8 mouse cellular contexts compared by ENCODE assay signal in the genomic region with DNA sequence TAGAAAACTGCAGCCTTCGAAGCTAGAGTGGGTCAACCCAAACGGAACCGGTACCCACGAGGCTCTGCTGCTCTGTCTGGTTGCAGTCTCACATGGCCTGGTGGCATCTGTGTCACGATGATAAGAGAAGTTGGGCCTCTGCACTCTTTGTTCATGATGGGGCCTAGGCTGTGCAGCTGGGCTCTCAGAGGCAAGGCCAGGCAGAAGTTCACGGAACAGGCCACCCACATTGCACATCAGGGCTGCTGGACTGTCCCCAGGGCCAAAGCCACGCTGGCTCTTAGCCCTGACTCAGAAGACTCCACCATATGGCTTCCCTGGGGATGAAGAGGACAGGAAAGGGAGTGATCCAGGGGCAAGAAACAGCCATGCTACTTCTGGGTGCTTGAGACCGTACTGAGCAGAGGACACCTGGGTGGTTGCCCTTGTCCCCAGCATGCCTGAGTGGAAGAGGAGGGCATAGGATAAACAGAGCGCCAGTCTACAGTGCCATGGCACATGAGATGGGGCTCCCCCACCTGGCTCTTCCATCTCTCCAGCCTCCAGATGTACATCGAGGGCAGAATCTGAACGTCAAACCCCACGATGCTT.
DNase-seq lines count a peak whose midpoint lies in the region; ATAC-seq lines count a peak whose summit lies in the region.

No protein-coding gene starts in this region.

- WGBS in kidney, embryonic 15.5 days: 62% methylated on average over 12 of the region's 12 CpGs
- 62% methylated on average over 12 of the region's 12 CpGs for WGBS in forebrain, embryonic 13.5 days
- 76% methylated on average over 12 of the region's 12 CpGs for WGBS in hindbrain, embryonic 10.5 days
- WGBS in midbrain, embryonic 14.5 days: 71% methylated on average over 12 of the region's 12 CpGs

- H3K4me3 ChIP-seq in kidney, embryonic 15.5 days (replicated peaks): no peak overlapping the region
- no peak overlapping the region for H3K4me3 ChIP-seq in forebrain, embryonic 13.5 days
- H3K4me3 ChIP-seq in hindbrain, embryonic 10.5 days: no peak overlapping the region
- no peak overlapping the region for H3K4me3 ChIP-seq in midbrain, embryonic 14.5 days (replicated peaks; ENCODE audit: low read depth, low read length)

- H3K9ac ChIP-seq in kidney, embryonic 15.5 days: no peak overlapping the region
- no peak overlapping the region for H3K9ac ChIP-seq in forebrain, embryonic 13.5 days
- H3K9ac ChIP-seq in midbrain, embryonic 14.5 days (replicated peaks; ENCODE audit: low read length): no peak overlapping the region

- no peak overlapping the region for H3K27ac ChIP-seq in kidney, embryonic 15.5 days
- peak overlapping the region; percentile 78 for H3K27ac ChIP-seq in forebrain, embryonic 13.5 days
- H3K27ac ChIP-seq in hindbrain, embryonic 10.5 days: peak overlapping the region; percentile 79
- H3K27ac ChIP-seq in midbrain, embryonic 14.5 days (replicated peaks; ENCODE audit: low read depth, low read length): peak overlapping the region; percentile 66

- no peak for ATAC-seq in kidney, embryonic 15.5 days (replicated peaks; ENCODE audit: low FRiP score)
- peak; percentile 31; the same call in 1 of the 2 replicates for ATAC-seq in forebrain, embryonic 13.5 days
- ATAC-seq in midbrain, embryonic 14.5 days (ENCODE audit: low FRiP score, low TSS enrichment): no peak

- H3K27me3 ChIP-seq in kidney, embryonic 15.5 days: no peaks in the 10 kb centered on the region
- H3K27me3 ChIP-seq in forebrain, embryonic 13.5 days: no peaks in the 10 kb centered on the region
- no peaks in the 10 kb centered on the region for H3K27me3 ChIP-seq in hindbrain, embryonic 10.5 days (ENCODE audit: insufficient read depth, poor library complexity, severe bottlenecking)
- H3K27me3 ChIP-seq in midbrain, embryonic 14.5 days (ENCODE audit: control insufficient read depth, insufficient read depth, low read length): no peaks in the 10 kb centered on the region

- peaks cover 44% of the 10 kb centered on the region for H3K4me1 ChIP-seq in kidney, embryonic 15.5 days
- H3K4me1 ChIP-seq in forebrain, embryonic 13.5 days: peaks cover 24% of the 10 kb centered on the region
- H3K4me1 ChIP-seq in hindbrain, embryonic 10.5 days (replicated peaks): peaks cover 30% of the 10 kb centered on the region
- H3K4me1 ChIP-seq in midbrain, embryonic 14.5 days (ENCODE audit: control insufficient read depth, insufficient read depth, low read length): peaks cover 21% of the 10 kb centered on the region

- DNase-seq in kidney, postnatal 14 days: peak; percentile 25
- DNase-seq in hindbrain, embryonic 10.5 days (ENCODE audit: low spot score): no peak
- no peak for DNase-seq in midbrain, embryonic 14.5 days
- no peak for DNase-seq in embryo, embryonic 10 days (ENCODE audit: low spot score)
- DNase-seq in layer of hippocampus, postnatal 25 days (ENCODE audit: extremely low spot score in 1 of 2, low spot score in 1 of 2): no peak
- no peak for DNase-seq in adrenal gland, postnatal 4 days (ENCODE audit: low spot score in 2 of 2)

- H3K9me3 ChIP-seq in kidney, embryonic 15.5 days (replicated peaks): no peaks in the 10 kb centered on the region
- no peaks in the 10 kb centered on the region for H3K9me3 ChIP-seq in forebrain, embryonic 13.5 days (replicated peaks)
- H3K9me3 ChIP-seq in hindbrain, embryonic 10.5 days: no peaks in the 10 kb centered on the region
- H3K9me3 ChIP-seq in midbrain, embryonic 14.5 days (ENCODE audit: control insufficient read depth, low read length): no peaks in the 10 kb centered on the region

- H3K36me3 ChIP-seq in kidney, embryonic 15.5 days: no peaks in the 10 kb centered on the region
- H3K36me3 ChIP-seq in forebrain, embryonic 13.5 days (ENCODE audit: poor library complexity, severe bottlenecking): 0 out of 2 replicates have a peak, but pooled peaks cover 4% of the 10 kb centered on the region
- 0 out of 2 replicates have a peak, but pooled peaks cover 6% of the 10 kb centered on the region for H3K36me3 ChIP-seq in hindbrain, embryonic 10.5 days
- H3K36me3 ChIP-seq in midbrain, embryonic 14.5 days (ENCODE audit: control insufficient read depth, insufficient read depth, low read length): no peaks in the 10 kb centered on the region

- no peak overlapping the region for H3K4me2 ChIP-seq in kidney, embryonic 15.5 days
- H3K4me2 ChIP-seq in forebrain, embryonic 13.5 days: peak overlapping the region; percentile 16; the same call in 1 of the 2 replicates
- H3K4me2 ChIP-seq in midbrain, embryonic 14.5 days (ENCODE audit: low read length): no peak overlapping the region
